Mouse (Mus musculus) liver, embryonic 16.5 days (tissue): Measurements from ENCODE around the gene Fam13a. TPM values are rescaled to one million over a fixed set of nuclear protein-coding genes. Genes with fewer than 3 reads are reported as not detected.

Experiments used
- ATAC-seq: fragments of 200-750 bp; cut with Nextera tagmentation; 2 replicates; pipeline ENCODE4 v1.8.0; 2017; ENCODE audit warnings: low read depth, mild to moderate bottlenecking, moderate number of reproducible peaks, moderate library complexity
- H3K27ac ChIP-seq: fragments of 300-500 bp; sonication (generic); 2 replicates; pipeline ENCODE4 v1.5.1; 2014; ENCODE audit warnings: mild to moderate bottlenecking, low read length
- H3K27me3 ChIP-seq: fragments of 300-500 bp; sonication (generic); 2 replicates; pipeline ENCODE4 v1.6.1; 2014; ENCODE audit warnings: low read depth, low read length, mixed read lengths; ENCODE audit not compliant: control insufficient read depth, insufficient read depth
- H3K36me3 ChIP-seq: fragments of 300-500 bp; sonication (generic); 2 replicates; pipeline ENCODE4 v1.6.1; 2014; ENCODE audit warnings: mild to moderate bottlenecking; ENCODE audit not compliant: control insufficient read depth, insufficient read depth
- H3K4me1 ChIP-seq: fragments of 300-500 bp; sonication (generic); 2 replicates; pipeline ENCODE4 v1.6.1; 2014; ENCODE audit warnings: low read depth, low read length, mixed read lengths; ENCODE audit not compliant: control insufficient read depth
- H3K4me2 ChIP-seq: fragments of 300-500 bp; sonication (generic); 2 replicates; pipeline ENCODE4 v1.6.1; 2014; ENCODE audit warnings: low read depth, low read length, mixed read lengths
- H3K4me3 ChIP-seq: fragments of 300-500 bp; sonication (generic); 2 replicates; pipeline ENCODE4 v1.5.1; 2014; ENCODE audit warnings: low read depth, mild to moderate bottlenecking, low read length
- H3K9ac ChIP-seq: fragments of 300-500 bp; sonication (generic); 2 replicates; pipeline ENCODE4 v1.6.1; 2014; ENCODE audit warnings: low read depth, low read length
- H3K9me3 ChIP-seq: fragments of 300-500 bp; sonication (generic); replicated peaks from 2 replicates; pipeline ENCODE4 v1.6.1; 2016; ENCODE audit warnings: low read length; ENCODE audit not compliant: control insufficient read depth
- WGBS: fragments of 180-500 bp; shearing (Covaris S2); extraction: QIAGEN DNeasy Blood & Tissue Kit; methylation state at CpG from one replicate; pipeline ENCODE4 v1.1.7; 2014; ENCODE audit not compliant: insufficient replicate concordance; 5-methylcytosine and 5-hydroxymethylcytosine counted together
- polyA plus RNA-seq: library from polyadenylated mRNA; unstranded; fragments of >200 nt; fragmentation: Nextera tagmentation; extraction: Ambion mirVana; gene quantifications from 2 replicates; pipeline ENCODE4 v1.2.1, GENCODE M21; 2015

The Fam13a gene
- polyA plus RNA-seq: 3.9 and 4.8 TPM in 2 replicates

GRCm38 (mm10) chr6:59024164-59024724 is at the start of gene Fam13a:
Gene Fam13a (minus strand): TSS chr6:59024549.
- Histone ChIP-seq H3K9ac (peak within 1 kb of the TSS; percentile 37; the same call in 1 of the 2 replicates), H3K9me3 (no peaks in the 10 kb centered on the region), H3K4me1 (no peaks in the 10 kb centered on the region), H3K36me3 (no peaks in the 10 kb centered on the region), H3K27me3 (no peaks in the 10 kb centered on the region), H3K27ac (peak within 1 kb of the TSS; percentile 55), H3K4me3 (peak within 1 kb of the TSS; percentile 62), H3K4me2 (peak within 1 kb of the TSS; percentile 57)
- under 1% methylated on average over 16 of the region's 16 CpGs for WGBS
- ATAC-seq: peak; percentile 96

- no peaks in the 10 kb centered on the region; the same call in 1 of the 2 replicates for H3K9me3 ChIP-seq
- H3K36me3 ChIP-seq: no peaks in the 10 kb centered on the region
- no peak for ATAC-seq
- no peaks in the 10 kb centered on the region for H3K27me3 ChIP-seq
- no peak overlapping the region for H3K9ac ChIP-seq
- no peak overlapping the region for H3K27ac ChIP-seq
- 56% methylated on average over 5 of the region's 5 CpGs for WGBS
- H3K4me3 ChIP-seq: no peak overlapping the region
- H3K4me1 ChIP-seq: no peaks in the 10 kb centered on the region
- H3K4me2 ChIP-seq: no peak overlapping the region
These were observed 48.0 kb upstream of the Fam13a start for GRCm38 (mm10) chr6:59072096-59073060.

GRCm38 (mm10) chr6:59071691-59072090 is 47.3 kb upstream of the Fam13a start:
- no peaks in the 10 kb centered on the region; the same call in 1 of the 2 replicates for H3K9me3 ChIP-seq
- ATAC-seq: no peak
- H3K27ac ChIP-seq: no peak overlapping the region
- H3K4me2 ChIP-seq: no peak overlapping the region
- H3K4me1 ChIP-seq: no peaks in the 10 kb centered on the region
- H3K9ac ChIP-seq: no peak overlapping the region
- H3K27me3 ChIP-seq: no peaks in the 10 kb centered on the region
- H3K4me3 ChIP-seq: no peak overlapping the region
- H3K36me3 ChIP-seq: no peaks in the 10 kb centered on the region
- 75% methylated on average over 3 of the region's 3 CpGs for WGBS

- Histone ChIP-seq H3K4me3 (no peak overlapping the region), H3K4me2 (no peak overlapping the region), H3K9ac (no peak overlapping the region), H3K4me1 (no peaks in the 10 kb centered on the region), H3K9me3 (no peaks in the 10 kb centered on the region), H3K27me3 (no peaks in the 10 kb centered on the region), H3K36me3 (no peaks in the 10 kb centered on the region), H3K27ac (no peak overlapping the region)
- 82% methylated on average over 5 of the region's 5 CpGs for WGBS
- ATAC-seq: no peak
These were observed 43.8 kb upstream of the Fam13a start for GRCm38 (mm10) chr6:59068187-59068586.

GRCm38 (mm10) chr6:59064440-59064839 is 40.1 kb upstream of the Fam13a start:
- 51% methylated on average over 4 of the region's 4 CpGs for WGBS
- no peaks in the 10 kb centered on the region for H3K9me3 ChIP-seq
- H3K9ac ChIP-seq: no peak overlapping the region
- no peak overlapping the region for H3K27ac ChIP-seq
- no peak overlapping the region for H3K4me3 ChIP-seq
- no peaks in the 10 kb centered on the region for H3K4me1 ChIP-seq
- H3K4me2 ChIP-seq: no peak overlapping the region
- no peaks in the 10 kb centered on the region for H3K27me3 ChIP-seq
- no peaks in the 10 kb centered on the region for H3K36me3 ChIP-seq
- ATAC-seq: no peak

GRCm38 (mm10) chr6:59053232-59053631 is 28.9 kb upstream of the Fam13a start:
- ATAC-seq: peak; percentile 58

GRCm38 (mm10) chr6:59039719-59040118 is 15.4 kb upstream of the Fam13a start:
- Histone ChIP-seq H3K4me3 (no peak overlapping the region), H3K4me1 (no peaks in the 10 kb centered on the region), H3K27me3 (no peaks in the 10 kb centered on the region), H3K27ac (no peak overlapping the region), H3K36me3 (no peaks in the 10 kb centered on the region), H3K9ac (no peak overlapping the region), H3K4me2 (no peak overlapping the region), H3K9me3 (no peaks in the 10 kb centered on the region)
- no peak for ATAC-seq
- WGBS: 53% methylated on average over 1 of the region's 1 CpGs

More at GRCm38 (mm10) chr6:59053232-59053631, 28.9 kb upstream of the Fam13a start:
- no peaks in the 10 kb centered on the region for H3K4me1 ChIP-seq
- H3K9me3 ChIP-seq: no peaks in the 10 kb centered on the region
- H3K4me3 ChIP-seq: no peak overlapping the region
- no peak overlapping the region for H3K9ac ChIP-seq
- H3K4me2 ChIP-seq: no peak overlapping the region
- WGBS: 58% methylated on average over 2 of the region's 2 CpGs
- no peaks in the 10 kb centered on the region for H3K27me3 ChIP-seq
- H3K36me3 ChIP-seq: no peaks in the 10 kb centered on the region
- H3K27ac ChIP-seq: no peak overlapping the region

- Histone ChIP-seq H3K9ac (no peak overlapping the region), H3K27me3 (no peaks in the 10 kb centered on the region), H3K4me3 (no peak overlapping the region), H3K9me3 (no peaks in the 10 kb centered on the region), H3K27ac (no peak overlapping the region), H3K36me3 (no peaks in the 10 kb centered on the region), H3K4me1 (no peaks in the 10 kb centered on the region), H3K4me2 (no peak overlapping the region)
- 68% methylated on average over 5 of the region's 5 CpGs for WGBS
- no peak for ATAC-seq
These were observed 8.4 kb upstream of the Fam13a start for GRCm38 (mm10) chr6:59032748-59033147.

- ATAC-seq: no peak
- Histone ChIP-seq H3K27me3 (no peaks in the 10 kb centered on the region), H3K9me3 (no peaks in the 10 kb centered on the region), H3K4me1 (no peaks in the 10 kb centered on the region), H3K36me3 (no peaks in the 10 kb centered on the region), H3K4me2 (no peak overlapping the region), H3K4me3 (no peak overlapping the region), H3K9ac (no peak overlapping the region), H3K27ac (no peak overlapping the region)
- WGBS: 62% methylated on average over 6 of the region's 6 CpGs
These were observed 7.2 kb upstream of the Fam13a start for GRCm38 (mm10) chr6:59031539-59031938.
